Mouse (Mus musculus) urinary bladder, postnatal 10 days (tissue): Measurements from ENCODE around the gene Ackr4.

ENCODE experiments used
- DNase-seq: peaks from one replicate; pipeline ENCODE4 v3.0.0; 2022; ENCODE audit warnings: low spot score

The Ackr4 gene

DNA sequence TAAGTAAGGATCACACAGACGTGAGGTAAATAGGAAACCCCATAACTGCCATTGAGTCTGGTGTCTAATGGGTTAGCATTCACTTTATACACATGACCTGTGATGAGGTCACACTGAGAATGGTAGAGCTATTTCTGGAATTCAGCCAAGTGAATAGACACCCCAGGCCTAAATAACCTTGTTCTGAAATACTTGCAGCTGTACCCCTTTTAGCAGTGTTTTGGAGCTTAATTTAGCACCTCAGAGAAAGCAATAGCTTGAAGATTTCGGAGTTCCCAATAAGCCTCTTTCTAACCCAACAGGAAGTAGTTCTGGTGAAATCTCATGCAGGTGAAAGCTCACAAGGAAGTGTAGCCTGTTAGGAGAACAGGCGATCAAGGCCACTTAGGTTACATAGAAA lies at the start of gene Ackr4:
Ackr4 (minus strand) TSS at position 101 of the 400 bp plus-strand sequence.
- DNase-seq = no peak

DNA sequence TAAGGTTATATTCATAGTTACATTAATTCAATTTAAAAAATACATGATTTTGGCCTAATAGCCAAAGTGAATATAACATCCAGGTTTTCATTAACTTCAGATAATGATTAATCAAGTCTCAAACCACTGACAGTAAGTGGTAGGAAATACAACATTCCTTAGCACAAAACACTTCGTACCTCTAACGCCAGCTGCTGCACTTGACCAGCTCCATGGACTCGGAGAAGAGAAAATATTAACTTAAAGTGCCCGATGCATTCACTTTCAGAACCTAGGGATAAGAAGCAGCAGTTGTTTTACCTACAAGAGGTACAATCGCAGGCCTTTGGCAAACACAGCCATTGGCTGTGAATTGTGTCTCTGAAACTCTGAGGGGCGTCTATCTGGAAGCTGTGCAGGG lies 45.6 kb upstream of the Ackr4 start:
- DNase-seq = no peak

DNA sequence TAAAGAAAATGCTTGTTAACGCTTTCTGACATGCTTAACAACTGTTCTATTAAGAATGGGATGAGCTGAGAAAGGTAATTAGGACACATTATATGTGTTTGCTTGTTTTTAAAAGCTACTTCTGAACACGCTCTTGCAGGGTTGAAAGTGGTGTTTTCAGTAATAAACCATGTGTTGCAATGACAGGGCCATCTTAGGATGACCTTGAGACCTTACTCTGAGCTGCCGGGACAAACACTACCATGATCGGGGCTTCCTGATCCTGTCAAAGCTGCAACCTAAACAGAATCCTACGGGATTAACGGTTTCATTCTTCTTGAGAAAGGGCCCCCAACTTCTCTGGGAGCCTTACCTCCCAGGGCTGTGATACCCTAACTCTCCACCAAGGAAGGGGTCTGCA lies 44.9 kb upstream of the Ackr4 start:
- no peak for DNase-seq

DNA sequence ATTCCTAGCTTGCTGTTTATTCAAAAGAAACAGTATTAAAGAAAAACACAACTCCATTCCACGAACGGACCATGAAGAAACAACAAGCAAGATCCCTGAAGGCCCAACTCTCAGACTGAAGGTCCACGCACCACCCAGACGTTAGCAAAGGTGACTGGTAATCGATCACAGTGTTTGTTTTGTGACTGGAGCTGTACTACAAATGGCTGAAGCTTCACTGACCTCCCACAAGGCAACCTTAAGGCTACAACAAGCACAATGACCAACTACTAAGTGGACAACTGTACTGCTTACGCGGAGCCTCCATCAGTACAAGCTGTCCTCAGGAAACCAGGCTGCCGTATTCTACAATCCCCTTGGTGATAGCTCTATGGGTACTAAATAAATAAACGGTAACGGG lies 43.3 kb upstream of the Ackr4 start:
- no peak for DNase-seq

DNA sequence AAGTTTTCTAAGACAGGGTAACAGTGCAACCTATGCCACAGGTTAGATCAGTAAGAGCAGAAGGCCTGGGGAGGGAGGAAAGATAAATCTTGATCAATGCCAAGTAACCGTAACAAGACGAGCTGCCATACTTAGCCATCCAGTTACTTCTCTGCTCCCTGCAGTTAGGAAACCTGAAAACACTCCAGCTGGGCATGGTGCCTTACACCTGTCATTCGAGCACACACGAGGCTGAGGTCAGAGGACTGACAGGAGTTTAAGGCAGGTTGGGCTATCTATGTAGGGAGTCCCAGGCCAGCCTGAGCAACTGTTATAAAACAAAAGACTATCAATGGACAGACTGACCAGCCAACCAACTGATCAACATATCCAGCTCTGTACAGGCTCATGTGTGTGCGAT lies 39.2 kb upstream of the Ackr4 start:
- no peak for DNase-seq

DNA sequence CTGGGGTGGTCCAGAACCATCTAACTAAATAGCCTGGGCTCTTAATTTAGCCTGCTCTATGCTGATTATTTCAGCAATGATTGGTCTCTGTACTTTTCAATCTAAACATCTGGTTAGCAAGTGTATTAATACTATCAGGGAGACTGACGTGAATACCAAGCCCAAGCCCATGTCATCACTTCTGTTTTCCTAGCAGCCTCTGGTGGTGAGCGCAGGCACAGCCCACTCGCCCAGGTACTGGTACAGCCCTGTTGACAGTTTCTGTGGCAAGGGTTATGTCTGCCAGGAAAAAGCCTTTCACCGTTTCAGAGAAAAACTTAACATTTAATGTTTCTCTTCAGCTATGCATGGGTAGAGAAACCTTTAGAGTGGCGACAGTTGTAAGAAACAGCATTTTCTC lies 37.5 kb upstream of the Ackr4 start:
- no peak for DNase-seq

DNA sequence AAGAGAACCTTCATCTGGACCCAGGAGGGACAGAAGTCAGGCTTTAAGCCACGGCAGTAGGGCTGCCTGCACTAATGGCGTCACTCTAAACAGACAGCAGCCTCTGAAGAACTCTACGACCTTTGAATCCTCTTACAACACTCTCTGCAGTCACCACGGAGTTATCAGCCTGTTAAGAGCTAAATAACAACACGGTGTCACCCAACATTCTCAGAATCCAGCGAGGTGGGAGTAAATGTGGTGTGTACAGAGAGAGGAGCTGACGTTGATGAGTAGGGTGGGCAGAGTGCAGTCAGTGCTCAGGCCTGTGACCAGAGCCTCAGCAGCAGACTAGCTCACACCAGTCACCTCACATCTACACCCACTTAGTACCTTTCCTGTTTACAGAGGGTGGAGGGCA lies 34.4 kb upstream of the Ackr4 start:
- DNase-seq = no peak

DNA sequence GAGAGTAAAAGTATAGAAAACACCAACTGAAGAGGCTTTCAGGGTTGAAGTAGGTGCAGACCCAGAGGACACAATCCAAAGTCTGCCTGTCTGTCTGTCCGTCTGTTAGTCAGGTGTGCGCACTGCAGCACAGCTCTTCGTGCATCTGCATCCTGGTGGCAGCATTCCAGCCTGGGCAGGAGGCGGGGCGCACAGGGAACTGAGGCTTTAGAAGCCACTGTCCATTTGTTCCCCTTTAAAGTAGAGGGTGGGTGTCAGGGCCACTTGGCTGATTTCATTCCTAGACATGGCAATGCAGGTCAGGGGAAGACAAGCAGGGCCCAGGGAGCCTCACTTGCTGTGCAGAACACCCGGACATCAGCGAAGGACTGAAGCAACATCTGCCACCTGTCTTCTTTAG lies 30.6 kb upstream of the Ackr4 start:
- DNase-seq = no peak

DNA sequence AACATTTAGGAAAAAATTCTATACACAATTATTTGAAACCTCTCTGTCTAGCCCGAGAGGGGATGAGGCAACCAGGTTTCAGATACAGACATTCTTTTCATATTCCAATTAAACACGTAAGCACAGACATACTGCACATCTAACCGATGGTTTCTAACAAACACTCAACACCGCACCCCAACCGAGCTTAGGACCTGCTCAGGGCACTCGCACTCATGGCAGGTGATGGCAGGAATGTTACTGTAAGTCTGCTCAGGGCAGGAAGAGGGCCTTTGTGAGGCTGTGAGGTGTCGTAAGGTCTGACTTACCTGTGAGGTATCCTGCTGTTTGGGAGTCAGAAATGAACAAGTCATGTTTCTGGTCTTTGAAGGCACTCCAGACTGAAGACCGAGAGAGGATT lies 29.8 kb upstream of the Ackr4 start:
- no peak for DNase-seq

DNA sequence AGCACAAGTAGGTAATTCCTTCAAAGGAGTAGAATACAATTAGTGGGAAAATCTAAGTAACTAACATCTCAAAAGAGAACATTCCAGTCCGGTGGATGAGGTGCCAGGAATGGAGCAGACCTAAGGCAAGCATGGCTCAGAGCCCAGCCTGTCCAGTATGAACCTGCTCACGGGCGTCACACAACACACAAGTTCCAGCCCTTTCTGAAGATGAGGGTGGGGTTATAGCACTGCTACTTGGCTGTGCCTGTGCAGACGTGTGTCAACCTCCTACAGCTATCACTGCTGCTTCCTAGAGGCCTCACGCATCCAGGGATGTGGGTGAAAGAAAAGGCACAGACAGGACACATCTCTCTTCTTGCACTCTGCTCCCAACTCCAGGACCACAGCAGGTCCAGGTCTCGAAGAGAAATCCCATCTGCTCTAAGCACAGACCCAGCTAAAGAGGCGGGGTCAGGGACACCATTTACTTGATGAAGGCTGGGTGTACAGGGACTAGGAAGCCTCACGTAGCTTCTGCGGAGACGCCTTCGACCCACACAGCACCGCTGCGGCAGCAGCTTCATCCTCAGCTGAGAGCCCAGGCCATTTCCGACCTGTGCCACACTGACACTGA lies 28.5 kb upstream of the Ackr4 start:
- DNase-seq = no peak

DNA sequence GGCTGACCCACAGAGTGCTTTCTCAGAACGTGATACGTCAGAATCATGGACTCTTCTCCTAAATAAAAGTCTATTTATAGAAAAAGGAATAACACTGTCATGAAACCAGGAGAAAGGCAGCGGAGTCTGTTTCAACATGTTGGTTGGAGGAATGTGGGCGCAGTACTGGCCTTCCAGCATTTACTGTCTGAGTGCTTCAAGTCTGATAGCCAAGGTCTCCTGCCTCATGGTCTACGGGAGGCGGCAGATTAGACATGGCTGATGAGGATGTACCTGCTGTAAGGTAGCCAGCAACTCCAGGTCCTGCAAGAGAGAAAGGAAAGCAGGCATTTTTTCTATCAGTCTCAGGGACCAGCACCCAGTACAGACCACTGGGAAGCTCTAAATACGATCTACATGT lies 25.4 kb upstream of the Ackr4 start:
- DNase-seq = no peak

DNA sequence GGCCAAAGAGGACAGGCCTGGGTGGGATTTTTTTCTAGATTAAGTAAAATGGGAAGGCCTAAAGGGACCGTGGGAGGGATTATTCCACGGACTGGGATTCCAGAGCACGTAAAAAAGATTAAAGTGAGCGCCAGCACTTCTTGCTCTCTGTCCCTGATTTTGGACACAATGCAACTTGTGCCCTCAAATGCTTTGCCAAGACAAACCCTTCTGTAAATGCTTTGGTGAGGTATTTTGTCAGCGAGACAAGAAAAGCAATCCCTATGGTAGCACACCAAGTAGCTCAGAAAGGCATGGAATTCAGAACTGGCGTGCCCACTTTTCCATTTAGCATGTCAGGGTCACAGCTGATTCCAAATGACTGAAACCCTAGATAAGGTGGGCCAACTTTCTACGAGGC lies 22.2 kb upstream of the Ackr4 start:
- no peak for DNase-seq

DNA sequence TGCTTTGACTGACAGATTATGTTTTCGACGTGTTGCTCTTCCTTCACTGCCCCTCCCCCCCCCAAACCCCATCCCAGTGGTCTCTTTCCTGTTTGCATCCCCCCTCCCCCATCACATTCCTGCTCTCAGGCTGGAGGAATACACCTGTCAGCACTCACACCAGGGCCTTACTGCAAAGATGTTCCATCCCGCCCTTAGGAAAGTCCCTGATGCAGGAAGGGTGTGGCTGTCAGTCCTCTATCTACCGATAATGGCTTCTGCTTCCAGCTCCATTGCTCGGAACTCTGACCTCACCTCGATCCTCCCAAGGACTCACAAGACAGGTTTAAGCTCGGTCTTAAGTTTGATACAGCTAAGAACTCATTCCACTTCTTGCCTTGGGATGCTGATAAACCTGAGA lies 19.9 kb upstream of the Ackr4 start:
- DNase-seq = no peak

DNA sequence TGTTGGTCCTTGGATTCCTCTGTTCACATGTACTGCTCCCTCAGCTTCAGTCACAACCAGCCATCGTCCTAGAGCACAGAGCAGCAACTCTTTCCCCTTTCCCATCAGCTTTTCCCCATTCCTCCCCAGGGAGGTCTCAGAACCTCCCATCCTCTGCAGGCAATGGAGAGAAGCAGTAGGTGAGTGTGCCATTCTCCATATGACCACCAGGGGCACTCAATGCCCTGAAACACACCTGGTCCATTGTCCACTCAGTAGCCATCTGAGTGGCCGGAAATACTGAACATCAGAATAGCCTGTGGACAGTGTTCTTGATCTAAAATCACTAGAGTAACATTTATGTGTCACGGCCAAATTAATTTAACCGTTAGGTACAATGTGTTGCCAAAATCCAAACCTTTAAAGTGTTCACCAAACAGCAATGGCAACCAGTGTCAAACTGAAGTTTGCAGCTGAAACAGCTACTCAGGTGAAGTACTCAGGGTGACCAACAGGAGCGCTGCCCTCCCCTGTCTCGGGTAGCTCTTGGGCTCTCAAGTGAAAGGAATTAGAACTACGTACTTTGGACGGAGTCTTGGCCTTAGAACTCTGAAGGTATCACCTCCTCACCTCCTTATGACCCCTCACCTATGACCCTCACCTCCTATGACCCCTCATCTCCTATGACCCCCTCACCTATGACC lies 17.7 kb upstream of the Ackr4 start:
- DNase-seq = no peak

DNA sequence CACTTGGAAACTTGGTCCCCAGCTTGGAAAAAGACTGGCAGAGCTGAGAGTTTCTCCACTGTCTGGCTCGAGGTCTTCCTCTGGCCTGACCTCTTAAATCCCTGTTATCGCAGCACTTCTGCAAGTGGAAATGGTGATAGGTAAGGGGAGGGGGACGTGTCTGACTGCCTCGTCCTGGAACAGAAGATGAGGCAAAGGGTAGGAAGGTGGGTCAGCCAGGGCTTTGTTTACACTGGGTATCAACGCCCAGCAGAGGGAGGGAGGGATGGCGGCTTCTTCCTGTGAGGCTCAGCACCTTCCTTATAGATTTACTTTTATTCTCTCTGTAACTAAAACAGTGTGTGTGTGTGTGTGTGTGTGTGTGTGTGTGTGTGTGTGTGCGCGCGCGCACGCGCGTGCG lies 16.1 kb upstream of the Ackr4 start:
- DNase-seq = no peak

DNA sequence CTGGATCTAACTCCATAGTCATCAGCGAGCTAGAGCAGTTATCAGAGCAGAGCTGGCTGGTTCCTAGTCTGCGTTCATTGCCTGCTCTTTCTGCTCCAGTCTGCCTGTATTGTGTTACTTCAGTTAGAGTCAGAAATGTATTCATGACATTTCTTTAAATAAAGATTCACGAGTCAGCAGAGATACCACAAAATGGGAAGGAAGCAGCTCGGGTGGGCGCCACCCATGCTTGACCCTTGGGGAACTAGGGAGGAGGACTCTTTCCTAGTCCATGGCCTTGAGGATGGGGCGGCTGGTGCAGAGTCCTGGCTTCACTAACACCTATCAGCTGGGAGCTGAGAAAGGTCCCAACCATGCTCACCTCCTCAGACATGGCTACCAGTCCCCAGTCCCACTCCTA lies 13.6 kb upstream of the Ackr4 start:
- DNase-seq = no peak

DNA sequence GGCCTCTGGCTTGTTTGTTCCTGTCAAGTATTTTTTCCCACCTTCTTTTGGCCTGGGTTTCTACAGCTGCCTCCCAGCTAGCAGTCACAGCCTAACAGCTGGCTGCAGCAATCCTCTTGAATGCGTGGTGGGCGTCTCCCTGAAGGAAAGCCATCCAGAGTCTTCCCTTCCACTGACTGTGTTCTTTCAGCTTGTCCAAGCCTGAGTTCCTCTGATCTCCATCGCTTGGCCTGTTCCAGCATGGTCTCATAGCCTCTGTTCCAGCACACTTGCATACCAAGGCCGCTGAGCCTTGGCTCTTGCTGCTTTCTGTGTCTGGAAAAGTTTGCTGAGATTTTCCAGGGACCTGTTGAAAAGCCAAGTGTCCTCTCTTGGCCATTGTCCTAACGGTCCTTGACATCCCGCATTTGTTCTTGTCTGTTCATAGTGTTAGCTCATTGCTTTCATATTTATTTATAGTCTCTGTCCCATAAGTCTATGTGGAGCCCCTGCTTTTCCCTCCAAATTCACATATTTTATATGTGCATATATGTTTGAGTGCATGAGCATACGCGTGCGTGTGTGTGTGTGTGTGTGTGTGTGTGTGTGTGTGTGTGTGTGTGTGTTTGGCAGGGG lies 3.5 kb upstream of the Ackr4 start:
- no peak for DNase-seq

DNA sequence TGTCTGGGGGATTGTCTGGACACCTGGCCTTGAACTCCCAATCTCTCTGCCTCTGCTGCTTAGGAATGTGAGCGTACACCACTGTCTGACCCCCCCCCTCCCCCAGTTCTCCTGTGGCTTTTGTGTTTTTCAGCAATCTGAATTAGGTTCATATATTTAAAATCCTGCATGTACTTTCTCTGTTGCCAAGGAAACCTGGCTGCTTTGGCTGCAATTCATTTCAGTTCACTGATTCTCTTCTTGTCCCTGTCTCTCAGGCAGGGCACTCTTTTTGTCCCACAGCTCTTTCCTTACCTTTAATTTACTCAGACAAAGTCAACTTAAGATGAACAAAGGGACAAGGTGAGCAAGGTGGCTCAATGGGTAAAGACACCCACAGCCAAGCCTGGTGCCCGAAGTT lies 1.4 kb upstream of the Ackr4 start:
- DNase-seq = no peak

DNA sequence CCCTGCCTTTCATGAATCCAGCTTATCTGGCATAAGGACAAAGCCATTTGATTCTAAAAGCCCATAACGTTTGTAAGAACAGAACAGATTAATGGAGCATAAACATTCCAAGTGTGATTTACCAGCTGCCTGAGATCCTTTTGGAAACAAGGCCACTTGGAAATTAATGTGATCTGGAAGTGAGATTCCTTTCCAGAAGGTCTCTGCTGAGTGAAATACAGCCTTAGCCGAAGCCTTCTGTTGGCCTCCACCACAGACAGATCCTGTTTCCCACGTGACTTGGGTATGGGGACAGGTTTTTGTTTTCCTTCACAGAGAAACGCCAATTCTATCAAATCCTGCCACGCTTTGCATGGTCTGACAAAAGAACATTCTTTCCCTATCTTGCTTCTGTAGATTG lies 3.1 kb downstream of the Ackr4 start:
- DNase-seq = no peak

DNA sequence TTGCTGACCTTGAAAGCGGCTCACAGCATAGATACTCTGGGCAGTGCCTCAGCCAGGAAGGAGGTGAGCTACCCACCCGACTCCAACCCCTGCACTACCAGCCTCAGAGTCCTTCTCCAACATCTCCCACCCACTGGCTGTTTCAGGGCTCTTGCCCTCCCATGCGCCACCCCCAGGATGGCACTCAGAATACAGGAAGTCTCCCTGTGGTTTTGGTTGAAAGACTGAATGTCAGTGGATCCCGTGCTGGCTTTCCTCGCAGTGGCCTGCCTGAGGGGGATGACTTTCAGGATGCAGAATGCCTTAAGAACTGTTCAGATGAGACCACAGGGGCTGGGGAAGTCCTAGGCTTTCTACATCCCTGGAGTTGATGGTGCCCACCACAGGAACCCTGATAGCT lies 3.6 kb downstream of the Ackr4 start:
- no peak for DNase-seq

DNA sequence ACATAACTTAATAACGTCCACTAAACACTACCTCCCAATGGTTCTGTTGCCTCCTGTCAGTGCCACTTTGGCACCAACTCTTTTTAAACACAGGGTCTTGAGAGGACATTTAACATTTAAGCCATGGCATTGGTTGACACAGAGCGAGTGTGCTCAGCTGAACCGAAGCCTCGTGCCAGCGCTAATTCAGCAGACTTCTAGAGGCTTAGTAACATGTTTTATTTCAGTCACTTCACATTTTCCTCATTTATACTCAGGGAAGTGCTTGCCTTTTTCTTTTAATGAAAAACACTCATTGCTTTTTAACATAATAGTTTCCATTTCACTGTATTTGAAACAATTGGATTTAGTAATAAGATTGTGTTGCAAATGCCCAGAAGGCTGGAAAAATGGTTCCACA lies 17.6 kb downstream of the Ackr4 start:
- no peak for DNase-seq

DNA sequence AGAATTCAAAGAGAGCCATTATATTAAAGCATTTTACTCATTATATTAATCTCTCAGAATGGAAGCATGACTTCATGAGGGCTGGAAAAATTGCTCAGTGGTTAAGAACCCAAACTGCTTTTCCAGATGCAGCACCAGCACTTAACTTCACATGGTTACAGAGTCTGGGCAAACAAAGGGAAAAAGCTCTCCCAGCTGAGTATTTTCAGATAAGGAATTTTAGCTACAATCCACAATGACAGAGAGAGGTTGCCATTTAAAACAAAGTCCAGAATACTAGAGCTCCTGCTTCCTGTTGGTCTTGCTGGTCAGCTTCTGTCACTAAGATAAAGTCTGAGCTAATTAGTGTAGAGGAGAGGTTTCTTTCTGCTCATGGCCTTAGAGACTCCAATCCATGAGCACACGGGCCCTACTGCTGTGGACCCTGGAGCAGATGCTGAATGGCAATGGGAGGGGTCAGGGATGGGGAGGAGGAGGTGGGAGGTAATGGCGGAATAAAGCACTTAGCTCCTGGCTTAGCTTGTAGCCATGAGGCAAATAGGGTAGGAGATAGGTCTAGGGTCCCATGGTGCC lies 18.1 kb downstream of the Ackr4 start:
- DNase-seq = no peak

DNA sequence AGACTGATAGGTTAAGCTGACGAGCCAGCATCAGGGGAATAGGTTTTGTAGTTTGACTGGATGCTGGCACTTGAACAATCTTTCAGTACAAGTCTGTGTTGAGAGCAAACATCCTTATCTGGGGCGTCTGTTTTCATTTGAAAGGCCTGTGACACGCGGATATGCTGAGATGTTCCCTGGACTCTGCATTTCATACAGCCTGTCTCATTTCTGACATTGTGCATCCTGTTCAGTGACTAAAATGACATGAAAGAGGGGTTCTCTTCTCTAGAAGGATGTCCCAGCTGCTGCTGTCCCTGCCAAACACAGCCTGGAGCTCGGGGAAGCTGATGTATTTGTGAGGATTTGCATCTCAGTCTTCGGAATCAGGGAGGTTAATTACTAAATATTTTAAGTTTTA lies 19.3 kb downstream of the Ackr4 start:
- no peak for DNase-seq

DNA sequence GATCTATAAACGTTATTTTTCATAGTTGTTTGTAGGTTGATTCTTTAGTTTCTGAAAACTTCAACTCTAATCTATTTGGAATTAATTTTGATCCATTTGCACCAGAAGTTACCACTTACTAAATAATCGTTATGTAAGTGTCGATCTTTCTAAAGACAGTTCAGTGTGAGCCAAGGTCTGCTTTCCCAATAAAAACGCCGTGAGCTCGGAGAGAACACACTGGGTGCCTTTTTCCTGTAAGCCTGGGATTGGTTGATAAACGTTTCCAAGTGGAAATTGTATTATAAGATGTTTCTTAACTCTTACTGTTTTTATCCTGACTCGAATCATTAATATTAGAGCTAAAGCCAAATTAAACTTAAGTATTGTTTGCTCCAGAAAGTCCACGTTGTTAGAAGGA lies 19.8 kb downstream of the Ackr4 start:
- no peak for DNase-seq
